Comparison of ENCODE assay signal across 1 mouse cellular context in genomic region chr5:43837372-43837771, GRCm38 (mm10).
A peak's percentile ranks its signal among the peaks of the same experiment; 100 is the strongest.
TF ChIP-seq lines count a peak whose summit lies in the region.

No protein-coding gene starts in this region.

TF ChIP-seq in MEL, 35 proteins besides CTCF, POLR2A, EP300 and RAD21 (continued from another document):
- TF ChIP-seq TCF12 (IDR thresholded peaks at IDR 0.05; ENCODE audit: low read depth, low read length) (no peak), GABPA (IDR thresholded peaks at IDR 0.05; ENCODE audit: low read depth, low read length) (no peak), ZMIZ1 (IDR thresholded peaks at IDR 0.05; ENCODE audit: low read depth, low read length) (no peak), MAZ (IDR thresholded peaks at IDR 0.05; ENCODE audit: low read depth, low read length) (no peak; the same call in 1 of the 2 replicates), POLR2AphosphoS5 (IDR thresholded peaks at IDR 0.05; ENCODE audit: borderline replicate concordance, low read depth, low read length) (no peak), TBP (IDR thresholded peaks at IDR 0.05; ENCODE audit: low read depth, low read length) (no peak), USF2 (IDR thresholded peaks at IDR 0.05; ENCODE audit: borderline replicate concordance in 1 of 2, insufficient read depth in 1 of 2, low read depth in 1 of 2, low read length in 2 of 2) (no peak), MEF2A (IDR thresholded peaks at IDR 0.05; ENCODE audit: extremely low read depth, insufficient replicate concordance, low read depth, low read length, poor library complexity, severe bottlenecking) (no peak), KAT2A (conservative IDR thresholded peaks at IDR 0.05; ENCODE audit: low read depth, low read length) (no peak), SMC3 (IDR thresholded peaks at IDR 0.05; ENCODE audit: low read depth, low read length) (peak; percentile 53), MYC (IDR thresholded peaks at IDR 0.05; ENCODE audit: low read depth, low read length) (no peak), NELFE (IDR thresholded peaks at IDR 0.05; ENCODE audit: low read depth, low read length) (no peak), UBTF (IDR thresholded peaks at IDR 0.05; ENCODE audit: borderline replicate concordance, insufficient read depth, low read depth, low read length) (no peak), USF1 (IDR thresholded peaks at IDR 0.05; ENCODE audit: low read depth, low read length) (no peak), TAL1 (IDR thresholded peaks at IDR 0.05; ENCODE audit: low read length) (no peak), MXI1 (IDR thresholded peaks at IDR 0.05; ENCODE audit: low read depth, low read length) (peak; percentile 26; the same call in 1 of the 2 replicates), ZC3H11A (IDR thresholded peaks at IDR 0.05; ENCODE audit: low read depth, low read length) (peak; percentile 30; the same call in 1 of the 2 replicates), ZKSCAN1 (IDR thresholded peaks at IDR 0.05; ENCODE audit: low read depth, low read length) (no peak), SIN3A (IDR thresholded peaks at IDR 0.05; ENCODE audit: low read length) (no peak), CHD2 (IDR thresholded peaks at IDR 0.05; ENCODE audit: low read length) (no peak), HCFC1 (IDR thresholded peaks at IDR 0.05; ENCODE audit: low read depth, low read length) (no peak), ETS1 (IDR thresholded peaks at IDR 0.05; ENCODE audit: low read depth, low read length) (no peak), MYB (IDR thresholded peaks at IDR 0.05; ENCODE audit: low read depth, low read length) (no peak), ELF1 (IDR thresholded peaks at IDR 0.05; ENCODE audit: low read depth, low read length) (peak; percentile 79), CHD1 (IDR thresholded peaks at IDR 0.05; ENCODE audit: low read depth, low read length) (no peak), MAX (IDR thresholded peaks at IDR 0.05; ENCODE audit: low read length) (no peak), MAFK (IDR thresholded peaks at IDR 0.05; ENCODE audit: borderline replicate concordance, low read depth, low read length) (no peak), GATA1 (IDR thresholded peaks at IDR 0.05; ENCODE audit: low read depth, low read length) (no peak), NRF1 (IDR thresholded peaks at IDR 0.05; ENCODE audit: insufficient read depth, low read depth, low read length, poor library complexity, severe bottlenecking) (no peak)
